Mouse (Mus musculus) CH12.LX (cell line): Measurements from ENCODE around the gene Inpp4b.

Source experiments
- CHD2 ChIP-seq: IDR thresholded peaks from 2 replicates; pipeline ENCODE4 v1.6.1; 2011; ENCODE audit warnings: low read length, improper control_type of control experiment
- CTCF ChIP-seq, 2 experiments: IDR thresholded peaks in 1 of 2; conservative IDR thresholded peaks in 1 of 2; 2 replicates each; pipeline ENCODE4 v1.5.1; 2011 to 2012; ENCODE audit warnings: low read depth in 2 of 2, low read length in 2 of 2, improper control_type of control experiment in 1 of 2, inconsistent platforms in 1 of 2, mild to moderate bottlenecking in 1 of 2, moderate library complexity in 1 of 2
- ELF1 ChIP-seq: IDR thresholded peaks from 2 replicates; pipeline ENCODE4 v1.6.1; 2014; ENCODE audit warnings: low read depth, mild to moderate bottlenecking, inconsistent platforms, low read length, improper control_type of control experiment
- EP300 ChIP-seq: IDR thresholded peaks from 2 replicates; pipeline ENCODE4 v1.6.1; 2011; ENCODE audit warnings: low read length, improper control_type of control experiment
- ETS1 ChIP-seq: conservative IDR thresholded peaks from 2 replicates; pipeline ENCODE4 v1.6.1; 2012; ENCODE audit warnings: low read depth, mild to moderate bottlenecking, inconsistent platforms, low read length, improper control_type of control experiment, moderate library complexity
- MEF2A ChIP-seq: IDR thresholded peaks from 2 replicates; pipeline ENCODE4 v1.6.1; 2014; ENCODE audit warnings: low read depth, mild to moderate bottlenecking, inconsistent platforms, low read length, improper control_type of control experiment, borderline replicate concordance
- POLR2A ChIP-seq: IDR thresholded peaks from 2 replicates; pipeline ENCODE4 v1.6.1; 2011; ENCODE audit warnings: low read depth, mild to moderate bottlenecking, improper control_type of control experiment, low read length
- POLR2AphosphoS2 ChIP-seq: IDR thresholded peaks from 2 replicates; pipeline ENCODE4 v1.6.1; 2011; ENCODE audit warnings: low read depth, low read length, improper control_type of control experiment
- TBP ChIP-seq: conservative IDR thresholded peaks from 2 replicates; pipeline ENCODE4 v1.6.1; 2011; ENCODE audit warnings: low read depth, low read length, improper control_type of control experiment
- USF1 ChIP-seq: IDR thresholded peaks from 2 replicates; pipeline ENCODE4 v1.6.1; 2014; ENCODE audit warnings: low read depth, mild to moderate bottlenecking, inconsistent platforms, low read length, improper control_type of control experiment
- ZC3H11A ChIP-seq: IDR thresholded peaks from 2 replicates; pipeline ENCODE4 v1.6.1; 2012; ENCODE audit warnings: low read depth, mild to moderate bottlenecking, inconsistent platforms, low read length, improper control_type of control experiment

GRCm38 (mm10) chr8:81370607-81371006, 28.3 kb downstream of the Inpp4b start:
- TF ChIP-seq TBP (no peak), ETS1 (peak; percentile 34; the same call in 1 of the 2 replicates), CTCF (conservative IDR thresholded peaks at IDR 0.05 in 1 of 2, IDR thresholded peaks at IDR 0.05 in 1 of 2; ENCODE audit: low read depth in 2 of 2, low read length in 2 of 2) (no peak), POLR2A (no peak), MEF2A (no peak; the same call in 1 of the 2 replicates), CHD2 (peak; percentile 60), ELF1 (no peak), USF1 (no peak), ZC3H11A (no peak), POLR2AphosphoS2 (no peak), EP300 (peak; percentile 27; the same call in 1 of the 2 replicates)
